Mouse (Mus musculus) kidney, embryonic 14.5 days (tissue): Measurements from ENCODE around the gene Efcab9. TPM values are rescaled to one million over a fixed set of nuclear protein-coding genes. Genes with fewer than 3 reads are reported as not detected.

Experiments used
- ATAC-seq: fragments of 200-750 bp; cut with Nextera tagmentation; 2 replicates; pipeline ENCODE4 v1.8.0; 2017; ENCODE audit warnings: moderate number of reproducible peaks, mild to moderate bottlenecking, moderate TSS enrichment, moderate library complexity; ENCODE audit not compliant: low FRiP score, low TSS enrichment
- H3K27ac ChIP-seq: fragments of 300-500 bp; sonication (generic); 2 replicates; pipeline ENCODE4 v1.5.1; 2014; ENCODE audit warnings: low read depth, mild to moderate bottlenecking, low read length, moderate library complexity, mixed read lengths
- H3K27me3 ChIP-seq: fragments of 300-500 bp; sonication (generic); 2 replicates; pipeline ENCODE4 v1.6.1; 2014; ENCODE audit warnings: mild to moderate bottlenecking, low read length; ENCODE audit not compliant: control insufficient read depth, insufficient read depth
- H3K36me3 ChIP-seq: fragments of 300-500 bp; sonication (generic); 2 replicates; pipeline ENCODE4 v1.6.1; 2014; ENCODE audit warnings: low read length, mixed read lengths; ENCODE audit not compliant: control insufficient read depth, insufficient read depth
- H3K4me1 ChIP-seq: fragments of 300-500 bp; sonication (generic); 2 replicates; pipeline ENCODE4 v1.6.1; 2014; ENCODE audit warnings: low read length, mixed read lengths; ENCODE audit not compliant: control insufficient read depth, insufficient read depth
- H3K4me2 ChIP-seq: fragments of 300-500 bp; sonication (generic); replicated peaks from 2 replicates; pipeline ENCODE4 v1.6.1; 2014; ENCODE audit warnings: low read depth, mild to moderate bottlenecking, low read length
- H3K4me3 ChIP-seq: fragments of 300-500 bp; sonication (generic); 2 replicates; pipeline ENCODE4 v1.5.1; 2014; ENCODE audit warnings: mild to moderate bottlenecking, low read length
- H3K9ac ChIP-seq: fragments of 300-500 bp; sonication (generic); 2 replicates; pipeline ENCODE4 v1.6.1; 2014; ENCODE audit warnings: low read depth, mild to moderate bottlenecking, low read length, moderate library complexity
- H3K9me3 ChIP-seq: fragments of 300-500 bp; sonication (generic); 2 replicates; pipeline ENCODE4 v1.6.1; 2016; ENCODE audit warnings: low read length; ENCODE audit not compliant: control insufficient read depth
- WGBS: fragments of 180-500 bp; shearing (Covaris S2); extraction: QIAGEN DNeasy Blood & Tissue Kit; methylation state at CpG from one replicate; pipeline ENCODE4 v1.1.7; 2014; 5-methylcytosine and 5-hydroxymethylcytosine counted together
- polyA plus RNA-seq: library from polyadenylated mRNA; unstranded; fragments of >200 nt; fragmentation: Nextera tagmentation; extraction: Ambion mirVana; gene quantifications from 2 replicates; pipeline ENCODE4 v1.2.1, GENCODE M21; 2014

Efcab9 gene
- polyA plus RNA-seq, 1 experiment from 2014 or later: 0.43 TPM

DNA sequence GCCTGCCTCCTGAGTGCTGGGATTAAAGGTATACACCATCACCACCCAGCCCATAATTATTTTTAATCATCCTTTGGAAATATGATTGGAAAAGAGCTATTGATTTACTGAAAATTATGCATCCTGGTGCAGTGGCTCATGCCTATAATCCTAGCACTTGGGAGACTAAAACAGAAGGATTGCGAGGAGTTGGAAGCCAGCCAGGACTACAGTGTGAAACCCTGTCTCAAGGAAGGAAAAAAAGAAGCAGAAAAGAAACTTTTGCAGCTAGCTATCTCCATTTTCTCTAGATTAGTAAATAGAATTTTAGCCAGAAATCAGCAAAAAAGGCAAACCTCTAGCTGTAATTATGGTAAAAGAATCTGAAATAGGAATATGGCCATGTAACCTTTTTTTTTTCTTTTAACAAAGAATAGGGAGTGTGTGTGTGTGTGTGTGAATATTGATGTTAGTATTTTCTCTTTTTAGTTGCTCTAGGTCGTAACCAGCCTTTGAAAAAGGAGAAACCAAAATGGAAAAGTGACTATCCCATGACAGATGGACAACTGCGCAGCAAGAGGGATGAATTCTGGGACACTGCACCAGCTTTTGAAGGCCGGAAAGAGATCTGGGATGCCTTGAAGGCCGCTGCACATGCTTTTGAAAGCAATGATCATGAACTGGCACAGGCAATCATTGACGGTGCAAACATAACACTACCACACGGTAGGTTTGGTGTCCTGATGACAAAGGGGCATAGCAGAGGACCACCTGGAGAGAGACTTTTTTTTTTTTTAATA, 32.9 kb downstream of the Efcab9 start:
- Histone ChIP-seq H3K9me3 (no peaks in the 10 kb centered on the region), H3K27ac (no peak overlapping the region), H3K4me2 (no peak overlapping the region), H3K36me3 (peaks cover 12% of the 10 kb centered on the region; the same call in 1 of the 2 replicates), H3K4me3 (no peak overlapping the region), H3K27me3 (no peaks in the 10 kb centered on the region), H3K4me1 (no peaks in the 10 kb centered on the region), H3K9ac (no peak overlapping the region)
- no peak for ATAC-seq
- WGBS: 94% methylated on average over 7 of the region's 7 CpGs

DNA sequence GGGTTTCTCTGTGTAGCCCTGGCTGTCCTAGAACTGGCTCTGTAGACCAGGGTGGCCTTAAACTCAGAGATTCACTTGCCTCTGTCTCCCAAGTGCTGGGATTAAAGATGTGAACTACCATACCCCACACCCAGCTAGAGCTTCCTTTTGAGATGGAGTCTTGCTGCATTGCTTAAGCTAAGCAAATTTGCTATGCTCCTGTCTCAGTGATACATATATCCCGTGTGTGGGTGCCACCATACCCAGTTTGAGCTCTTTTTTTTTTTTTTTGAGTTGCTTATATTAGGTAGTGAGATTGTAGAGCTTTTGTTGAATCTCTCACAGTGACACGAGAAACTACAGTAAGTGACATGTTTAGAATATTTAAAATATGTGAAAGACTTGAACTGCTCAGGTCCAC, 36.6 kb downstream of the Efcab9 start:
- Histone ChIP-seq H3K9me3 (no peaks in the 10 kb centered on the region), H3K27me3 (no peaks in the 10 kb centered on the region), H3K27ac (no peak overlapping the region), H3K4me1 (no peaks in the 10 kb centered on the region), H3K4me2 (no peak overlapping the region), H3K4me3 (no peak overlapping the region), H3K36me3 (peaks cover 5% of the 10 kb centered on the region; the same call in 1 of the 2 replicates), H3K9ac (no peak overlapping the region)
- WGBS: 82% methylated on average over 2 of the region's 2 CpGs
- no peak for ATAC-seq

DNA sequence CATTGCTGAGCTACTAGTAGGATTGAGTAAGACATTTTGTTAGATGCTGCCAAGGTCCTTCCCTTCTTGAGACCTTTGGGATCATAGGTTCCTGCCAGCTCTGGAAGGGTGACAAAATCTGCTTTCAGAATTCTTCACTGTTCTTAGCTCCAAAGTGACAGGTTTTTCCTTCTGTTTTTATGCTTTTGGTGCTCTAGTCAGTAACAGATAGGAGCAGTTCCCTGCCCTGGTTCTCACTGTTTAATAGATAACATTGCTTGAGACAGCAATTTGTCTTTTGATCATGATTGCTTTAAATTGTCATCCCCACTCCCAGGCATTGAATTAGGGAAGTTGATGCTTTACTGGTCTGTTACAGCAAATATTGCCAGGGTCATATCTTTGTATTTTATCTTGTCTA, 38.6 kb downstream of the Efcab9 start:
- Histone ChIP-seq H3K9me3 (no peaks in the 10 kb centered on the region), H3K4me3 (no peak overlapping the region), H3K4me2 (no peak overlapping the region), H3K27me3 (no peaks in the 10 kb centered on the region), H3K9ac (no peak overlapping the region), H3K4me1 (peaks cover 12% of the 10 kb centered on the region; the same call in 1 of the 2 replicates), H3K27ac (no peak overlapping the region), H3K36me3 (no peaks in the 10 kb centered on the region)
- no peak for ATAC-seq

- ATAC-seq: no peak
- H3K4me1 ChIP-seq: peaks cover 12% of the 10 kb centered on the region; the same call in 1 of the 2 replicates
- no peaks in the 10 kb centered on the region for H3K36me3 ChIP-seq
- H3K9me3 ChIP-seq: no peaks in the 10 kb centered on the region
- WGBS: 96% methylated on average over 2 of the region's 2 CpGs
- no peak overlapping the region for H3K4me2 ChIP-seq
- H3K4me3 ChIP-seq: no peak overlapping the region
- H3K27me3 ChIP-seq: no peaks in the 10 kb centered on the region
- H3K27ac ChIP-seq: no peak overlapping the region
- H3K9ac ChIP-seq: no peak overlapping the region
Observed at GRCm38 (mm10) chr11:32491079-32491478, 40.8 kb downstream of the Efcab9 start.

DNA sequence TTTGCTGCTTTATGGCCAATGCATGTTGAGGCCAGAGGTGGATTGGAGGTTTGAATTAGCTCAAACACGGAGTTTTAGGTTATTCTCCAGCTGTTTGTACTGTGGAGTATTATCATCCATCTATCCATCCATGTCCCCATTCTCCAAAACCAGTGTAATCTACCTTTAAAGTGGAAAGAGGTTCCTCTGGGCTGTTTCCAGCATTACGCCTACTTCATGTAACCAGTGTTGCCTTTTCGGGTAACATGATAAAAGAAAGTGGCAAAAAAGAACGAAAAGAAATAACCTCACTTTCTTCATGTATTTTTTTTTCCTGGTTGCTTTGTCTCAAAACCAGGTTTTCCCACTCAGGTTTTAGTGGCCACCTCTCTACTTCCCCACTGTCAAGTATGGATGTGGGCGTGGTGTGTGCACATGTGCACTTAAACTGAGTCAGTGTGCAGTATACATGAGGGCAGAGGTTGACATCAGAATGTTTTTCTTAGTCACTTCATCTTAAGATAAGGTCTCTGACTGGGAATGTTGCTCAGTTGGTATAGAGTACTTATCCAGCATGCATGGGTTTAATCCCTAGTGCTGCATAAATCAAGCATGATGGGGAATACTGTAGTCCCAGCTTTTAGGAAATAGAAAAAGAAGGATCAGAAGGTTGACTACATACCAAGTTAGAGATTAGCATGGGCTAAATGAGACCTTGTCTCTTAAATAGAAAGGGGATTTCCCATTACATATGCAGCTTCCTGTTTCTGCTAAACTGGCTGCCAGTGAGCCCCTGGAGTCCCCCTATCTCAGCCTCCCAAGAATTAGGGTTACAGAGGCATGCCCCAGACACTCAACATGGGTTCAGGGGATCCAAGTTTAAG, 42.8 kb downstream of the Efcab9 start:
- no peak for ATAC-seq
- Histone ChIP-seq H3K27ac (no peak overlapping the region; the same call in 1 of the 2 replicates), H3K4me3 (no peak overlapping the region), H3K27me3 (no peaks in the 10 kb centered on the region), H3K36me3 (no peaks in the 10 kb centered on the region), H3K4me2 (no peak overlapping the region), H3K9ac (no peak overlapping the region), H3K4me1 (peaks cover 12% of the 10 kb centered on the region; the same call in 1 of the 2 replicates), H3K9me3 (no peaks in the 10 kb centered on the region)
- WGBS: 70% methylated on average over 5 of the region's 5 CpGs

DNA sequence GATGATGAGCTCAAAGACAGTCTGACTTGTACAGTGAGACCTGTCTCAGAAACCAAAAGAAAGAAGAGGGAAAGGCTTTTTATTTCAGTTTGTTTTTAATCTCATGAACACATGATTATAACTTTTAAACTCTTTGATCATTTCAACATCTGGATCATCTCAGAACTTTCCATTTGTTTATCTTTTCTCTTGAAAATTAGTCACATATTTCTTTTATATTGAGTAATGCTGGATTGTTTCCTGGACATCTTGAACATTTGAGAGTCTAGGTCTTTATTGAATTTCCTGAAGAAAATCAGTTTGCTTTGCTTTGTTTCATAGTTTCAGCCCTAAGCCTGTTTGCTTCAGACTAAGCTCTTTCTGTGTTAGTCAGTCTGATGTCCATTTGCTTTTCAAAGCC, 43.5 kb downstream of the Efcab9 start:
- Histone ChIP-seq H3K27ac (no peak overlapping the region; the same call in 1 of the 2 replicates), H3K9me3 (no peaks in the 10 kb centered on the region), H3K36me3 (no peaks in the 10 kb centered on the region), H3K4me1 (peaks cover 12% of the 10 kb centered on the region; the same call in 1 of the 2 replicates), H3K9ac (no peak overlapping the region), H3K27me3 (no peaks in the 10 kb centered on the region), H3K4me3 (no peak overlapping the region), H3K4me2 (no peak overlapping the region)
- ATAC-seq: no peak

DNA sequence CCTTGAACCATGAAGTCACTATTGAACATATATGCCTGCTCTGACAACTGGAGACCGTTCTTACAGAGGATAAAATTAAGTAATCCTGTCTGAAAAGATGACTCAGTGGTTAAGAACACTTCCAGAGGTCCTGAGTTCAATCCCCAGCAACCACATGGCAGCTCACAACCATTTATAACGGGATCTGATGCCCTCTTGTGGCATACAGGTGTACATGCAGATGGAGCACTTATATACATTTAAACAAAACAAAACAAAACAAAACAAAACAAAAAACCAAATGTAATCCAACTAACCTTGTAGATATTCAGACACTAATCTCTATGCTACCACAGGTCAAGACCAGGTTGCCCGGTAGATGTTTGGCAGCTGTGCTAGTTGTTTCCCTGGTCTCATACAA, 44.4 kb downstream of the Efcab9 start:
- no peaks in the 10 kb centered on the region for H3K36me3 ChIP-seq
- ATAC-seq: no peak
- peaks cover 12% of the 10 kb centered on the region; the same call in 1 of the 2 replicates for H3K4me1 ChIP-seq
- no peak overlapping the region for H3K27ac ChIP-seq
- H3K4me2 ChIP-seq: no peak overlapping the region
- no peaks in the 10 kb centered on the region for H3K9me3 ChIP-seq
- H3K27me3 ChIP-seq: no peaks in the 10 kb centered on the region
- no peak overlapping the region for H3K9ac ChIP-seq
- 96% methylated on average over 3 of the region's 3 CpGs for WGBS
- no peak overlapping the region for H3K4me3 ChIP-seq

- Histone ChIP-seq H3K36me3 (no peaks in the 10 kb centered on the region), H3K27me3 (no peaks in the 10 kb centered on the region), H3K4me2 (no peak overlapping the region), H3K9ac (no peak overlapping the region), H3K4me3 (no peak overlapping the region), H3K27ac (no peak overlapping the region), H3K9me3 (no peaks in the 10 kb centered on the region), H3K4me1 (peaks cover 12% of the 10 kb centered on the region; the same call in 1 of the 2 replicates)
- no peak for ATAC-seq
- WGBS: 28% methylated on average over 3 of the region's 3 CpGs
Observed at GRCm38 (mm10) chr11:32486621-32487020, 45.3 kb downstream of the Efcab9 start.

DNA sequence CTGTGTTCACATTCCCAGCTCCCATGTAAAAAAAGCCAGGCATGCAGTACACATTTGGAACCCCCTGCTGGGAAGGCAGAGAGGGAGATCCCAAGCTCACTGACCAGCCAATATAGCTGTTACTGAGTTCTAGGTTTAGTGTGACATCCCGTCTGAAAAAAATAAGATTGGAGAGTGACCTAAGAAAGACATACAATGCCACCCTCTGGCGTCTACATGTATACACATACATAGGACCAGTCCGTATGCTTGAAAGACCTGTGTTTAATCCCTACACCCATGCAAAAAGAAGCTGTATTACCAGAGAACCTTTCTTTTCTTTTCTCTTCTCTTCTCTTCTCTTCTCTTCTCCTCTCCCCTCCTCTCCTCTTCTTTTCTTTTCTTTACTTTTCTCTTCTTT, 46.6 kb downstream of the Efcab9 start:
- H3K27ac ChIP-seq: no peak overlapping the region
- peaks cover 12% of the 10 kb centered on the region; the same call in 1 of the 2 replicates for H3K4me1 ChIP-seq
- no peaks in the 10 kb centered on the region for H3K27me3 ChIP-seq
- H3K4me2 ChIP-seq: no peak overlapping the region
- ATAC-seq: no peak
- no peaks in the 10 kb centered on the region for H3K36me3 ChIP-seq
- no peak overlapping the region for H3K4me3 ChIP-seq
- H3K9ac ChIP-seq: no peak overlapping the region
- H3K9me3 ChIP-seq: no peaks in the 10 kb centered on the region
- 73% methylated on average over 3 of the region's 3 CpGs for WGBS
